Mouse (Mus musculus) spleen, adult 2 months (tissue): ENCODE data around the gene Tepsin.

Experiments
- CTCF ChIP-seq: fragments of 200-500 bp; IDR thresholded peaks from 2 replicates; pipeline ENCODE4 v1.5.1; 2011; ENCODE audit warnings: mild to moderate bottlenecking, inconsistent platforms; ENCODE audit not compliant: insufficient read depth, insufficient read length, insufficient replicate concordance; ENCODE audit errors: extremely low read depth
- POLR2A ChIP-seq: fragments of 200-500 bp; IDR thresholded peaks from 2 replicates; pipeline ENCODE4 v1.6.1; 2011; ENCODE audit warnings: low read depth, low read length, inconsistent platforms

- no peak for TF ChIP-seq CTCF
- no peak for TF ChIP-seq POLR2A
Measured at GRCm38 (mm10) chr11:120142601-120143051, 44.1 kb upstream of the Tepsin start.
